Mouse (Mus musculus) neural tube, embryonic 11.5 days (tissue): ENCODE results near the gene Ncf4. TPM values are rescaled to one million over a fixed set of nuclear protein-coding genes. Genes with fewer than 3 reads are reported as not detected.

Experiments used
- microRNA-seq: library from miRNA; unstranded; fragments of <30 nt; microRNA quantifications from one replicate; pipeline ENCODE4, GENCODE M21; 2016
- polyA plus RNA-seq: library from polyadenylated mRNA; unstranded; fragments of >200 nt; fragmentation: Nextera tagmentation; extraction: Ambion mirVana; gene quantifications from 2 replicates; pipeline ENCODE4 v1.2.1, GENCODE M21; 2014

The Ncf4 gene
- polyA plus RNA-seq, 1 experiment from 2014 or later: 6.8 TPM

Small RNA genes within 50 kb of the gene (microRNA-seq; reads per million reads assigned to microRNA genes)
- not detected for gene Mir7676-1

Other genes starting within 250 kb of the Ncf4 start
- 1.4 and 1.7 TPM in 2 replicates for gene Cacng2, start 124.8 kb upstream of the Ncf4 start, polyA plus RNA-seq
- 115 and 119 TPM in 2 replicates for gene Ift27, start 70.7 kb upstream of the Ncf4 start, polyA plus RNA-seq
- 0.26 TPM in 1 of 2 replicates, not detected in the other for gene Pvalb, start 38.4 kb upstream of the Ncf4 start, polyA plus RNA-seq
- 0.37 and 0.70 TPM in 2 replicates for gene Csf2rb2, start 60.9 kb downstream of the Ncf4 start, polyA plus RNA-seq
- gene Csf2rb, start 81.0 kb downstream of the Ncf4 start, polyA plus RNA-seq: 1.8 and 5.4 TPM in 2 replicates
- gene Tex33, start 151.1 kb downstream of the Ncf4 start, polyA plus RNA-seq: not detected in 2 replicates
- 7.5 and 7.8 TPM in 2 replicates for gene Tst, start 161.1 kb downstream of the Ncf4 start, polyA plus RNA-seq
- gene Mpst, start 161.6 kb downstream of the Ncf4 start, polyA plus RNA-seq: 1.9 and 2.5 TPM in 2 replicates
- gene Kctd17, start 183.8 kb downstream of the Ncf4 start, polyA plus RNA-seq: 74.6 and 78.1 TPM in 2 replicates
- not detected in 2 replicates for gene Tmprss6, start 223.8 kb downstream of the Ncf4 start, polyA plus RNA-seq